Comparison of ENCODE assay signal across 7 mouse cellular contexts in the genomic region with DNA sequence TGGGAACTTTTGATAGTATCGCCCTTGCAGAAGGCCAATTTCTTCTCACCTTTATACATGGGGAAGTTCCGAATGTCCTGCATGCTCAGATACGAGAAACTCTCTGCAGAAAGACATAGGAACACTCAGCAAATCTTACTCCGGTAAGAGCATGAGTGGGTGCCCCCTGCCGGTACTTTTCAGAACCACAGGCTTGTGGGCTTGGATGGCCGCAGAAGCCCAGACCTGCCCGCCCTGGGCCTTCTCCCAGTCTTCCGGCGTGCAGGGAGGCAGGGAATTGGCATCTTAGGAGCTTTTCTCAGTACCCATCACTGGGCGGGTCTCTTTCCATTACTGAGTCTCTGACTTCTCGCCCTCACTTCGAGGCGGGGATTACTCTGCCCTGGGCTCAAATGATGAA. TPM values are rescaled to one million over a fixed set of nuclear protein-coding genes. Genes with fewer than 3 reads are reported as not detected.
DNase-seq lines count a peak whose midpoint lies in the region; ATAC-seq and TF ChIP-seq lines count a peak whose summit lies in the region.

No protein-coding gene starts in this region.

- no peaks in the 10 kb centered on the region; the same call in 1 of the 2 replicates for H3K4me1 ChIP-seq in cortical plate, adult 2 months (ENCODE audit: control insufficient read depth, insufficient read depth, low read length)
- peaks cover 7% of the 10 kb centered on the region for H3K4me1 ChIP-seq in intestine, embryonic 15.5 days (replicated peaks)
- H3K4me1 ChIP-seq in midbrain, embryonic 11.5 days (ENCODE audit: control insufficient read depth, insufficient read depth, low read length): peaks cover 13% of the 10 kb centered on the region
- peaks cover 23% of the 10 kb centered on the region; the same call in 1 of the 2 replicates for H3K4me1 ChIP-seq in small intestine, adult 2 months (ENCODE audit: control insufficient read depth, insufficient read depth, insufficient read length, low read length)

- intact Hi-C loops in left cerebral cortex, postnatal 25 days (cut with DNase I): no loop called here

- peaks cover 27% of the 10 kb centered on the region for H3K27me3 ChIP-seq in intestine, embryonic 15.5 days (replicated peaks)
- H3K27me3 ChIP-seq in midbrain, embryonic 11.5 days (ENCODE audit: control insufficient read depth, insufficient read depth, low read length): peaks cover 26% of the 10 kb centered on the region
- H3K27me3 ChIP-seq in small intestine, adult 2 months (ENCODE audit: control insufficient read depth, insufficient read depth, low read length): peaks cover 16% of the 10 kb centered on the region

- ATAC-seq in intestine, embryonic 15.5 days: 0 out of 2 replicates have a peak, but pooled peaks have one; percentile 14
- peak; percentile 35 for ATAC-seq in midbrain, embryonic 11.5 days (ENCODE audit: low FRiP score)

- H3K9me3 ChIP-seq in intestine, embryonic 15.5 days: no peaks in the 10 kb centered on the region
- no peaks in the 10 kb centered on the region for H3K9me3 ChIP-seq in midbrain, embryonic 11.5 days (ENCODE audit: control insufficient read depth, low read length)

- TF ChIP-seq CTCF in cortical plate, adult 2 months (IDR thresholded peaks at IDR 0.05; ENCODE audit: extremely low read depth, insufficient read depth, low read length): peak; percentile 63
- TF ChIP-seq CTCF in small intestine, adult 2 months (IDR thresholded peaks at IDR 0.05; ENCODE audit: extremely low read depth, insufficient read length, insufficient replicate concordance, low read depth, low read length): peak; percentile 65; the same call in 1 of the 2 replicates

- peak overlapping the region; percentile 36 for H3K4me2 ChIP-seq in intestine, embryonic 15.5 days (replicated peaks)
- H3K4me2 ChIP-seq in midbrain, embryonic 11.5 days: no peak overlapping the region

- H3K4me3 ChIP-seq in cortical plate, adult 2 months (ENCODE audit: insufficient read depth, low read length): no peak overlapping the region
- H3K4me3 ChIP-seq in intestine, embryonic 15.5 days (replicated peaks): no peak overlapping the region
- H3K4me3 ChIP-seq in midbrain, embryonic 11.5 days (ENCODE audit: low read depth, low read length): no peak overlapping the region
- H3K4me3 ChIP-seq in small intestine, adult 2 months (ENCODE audit: low read depth, low read length): no peak overlapping the region

- TF ChIP-seq POLR2A in cortical plate, adult 2 months (IDR thresholded peaks at IDR 0.05; ENCODE audit: extremely low read depth, insufficient read depth, low read length): no peak
- peak; percentile 40; the same call in 1 of the 2 replicates for TF ChIP-seq POLR2A in small intestine, adult 2 months (IDR thresholded peaks at IDR 0.05; ENCODE audit: low read depth, low read length)

- H3K9ac ChIP-seq in intestine, embryonic 15.5 days: peak overlapping the region; percentile 23; the same call in 1 of the 2 replicates
- no peak overlapping the region for H3K9ac ChIP-seq in midbrain, embryonic 11.5 days (ENCODE audit: low read length)

- 3% methylated on average over 13 of the region's 13 CpGs for WGBS in intestine, embryonic 15.5 days
- WGBS in midbrain, embryonic 11.5 days: 2% methylated on average over 13 of the region's 13 CpGs
- 8% methylated on average over 13 of the region's 13 CpGs for WGBS in small intestine, adult 2 months

- no peak overlapping the region for H3K27ac ChIP-seq in cortical plate, adult 2 months (ENCODE audit: insufficient read depth, low read length)
- no peak overlapping the region for H3K27ac ChIP-seq in intestine, embryonic 15.5 days
- H3K27ac ChIP-seq in midbrain, embryonic 11.5 days (ENCODE audit: low read depth, low read length): no peak overlapping the region
- no peak overlapping the region for H3K27ac ChIP-seq in small intestine, adult 2 months (ENCODE audit: insufficient read depth, low read depth, low read length)

- H3K36me3 ChIP-seq in intestine, embryonic 15.5 days: no peaks in the 10 kb centered on the region
- H3K36me3 ChIP-seq in midbrain, embryonic 11.5 days (ENCODE audit: control insufficient read depth, insufficient read depth, low read length): no peaks in the 10 kb centered on the region
- no peaks in the 10 kb centered on the region for H3K36me3 ChIP-seq in small intestine, adult 2 months (ENCODE audit: control insufficient read depth, insufficient read depth, low read length)

- DNase-seq in adrenal gland, adult (ENCODE audit: inconsistent age in 2 of 2, low spot score in 1 of 2): peak; percentile 74 to 93
- DNase-seq in gastrocnemius, postnatal 4 days (ENCODE audit: low spot score in 2 of 2): peak; percentile 72 to 79
- DNase-seq in left cerebral cortex, postnatal 25 days (ENCODE audit: low spot score in 2 of 2): peak; percentile 81 to 85
- DNase-seq in midbrain, embryonic 11.5 days (ENCODE audit: low spot score, missing footprints): peak; percentile 100

RNA-seq across cellular contexts. Expression of gene Faah, which starts 33.6 kb away (rescaled TPM):
- polyA plus RNA-seq in cortical plate, adult 2 months (2012; rRNA removed): 133 and 159 TPM in 2 replicates
- under 1 TPM; 0.15 to 0.57 TPM for total RNA-seq in gastrocnemius, postnatal 4 days (2021)
- polyA plus RNA-seq in intestine, embryonic 15.5 days (2015; fragmentation: Nextera tagmentation; extraction: Ambion mirVana): 48.2 and 57.6 TPM in 2 replicates
- 10 to 100 TPM; 88.4 to 89.8 TPM for total RNA-seq in left cerebral cortex, postnatal 25 days (2021)
- polyA plus RNA-seq in midbrain, embryonic 11.5 days (2014; fragmentation: Nextera tagmentation; extraction: Ambion mirVana): 1.8 TPM in 2 replicates
- polyA plus RNA-seq in small intestine, adult 2 months (2012; rRNA removed): 57.9 and 89.2 TPM in 2 replicates

RNA-seq across cellular contexts. Expression of gene Dmbx1, which starts 44.4 kb away (rescaled TPM):
- polyA plus RNA-seq in cortical plate, adult 2 months (2012; rRNA removed): 0.04 and 0.09 TPM in 2 replicates
- not detected for total RNA-seq in gastrocnemius, postnatal 4 days (2021)
- polyA plus RNA-seq in intestine, embryonic 15.5 days (2015; fragmentation: Nextera tagmentation; extraction: Ambion mirVana): not detected in 2 replicates
- total RNA-seq in left cerebral cortex, postnatal 25 days (2021): not detected
- polyA plus RNA-seq in midbrain, embryonic 11.5 days (2014; fragmentation: Nextera tagmentation; extraction: Ambion mirVana): 15.1 and 15.9 TPM in 2 replicates
- not detected in 2 replicates for polyA plus RNA-seq in small intestine, adult 2 months (2012; rRNA removed)

Comparison
In these comparisons a context has a peak if more than half of its experiments do, and no peak if none do; other contexts are left out.
1. RNA of gene Faah, which starts 33.6 kb away (polyA plus RNA-seq): 133 to 159 TPM in cortical plate, adult 2 months, 57.9 to 89.2 TPM in small intestine, adult 2 months and 48.2 to 57.6 TPM in intestine, embryonic 15.5 days; 1.8 TPM in midbrain, embryonic 11.5 days; every median in the first group is over 10 times any median in the second.
2. RNA of gene Dmbx1, which starts 44.4 kb away (polyA plus RNA-seq): 15.1 to 15.9 TPM in midbrain, embryonic 11.5 days; 0.04 to 0.09 TPM in cortical plate, adult 2 months, not detected in intestine, embryonic 15.5 days and not detected in small intestine, adult 2 months; every median in the first group is over 10 times any median in the second.
3. Peak in every context shown above with its lines, with median percentiles within 50 percentile points of each other: DNase-seq.